Mouse (Mus musculus) forebrain, embryonic 11.5 days (tissue): ENCODE data around the gene Amfr. TPM values are rescaled to one million over a fixed set of nuclear protein-coding genes. Genes with fewer than 3 reads are reported as not detected.

Experiments used
- ATAC-seq: fragments of 200-750 bp; cut with Nextera tagmentation; replicated peaks from 2 replicates; pipeline ENCODE4 v1.8.0; 2017; ENCODE audit warnings: moderate TSS enrichment; ENCODE audit not compliant: low FRiP score
- DNase-seq: peaks from one replicate; pipeline ENCODE4 v3.0.0-alpha.2; 2017; ENCODE audit warnings: low spot score
- H3K27ac ChIP-seq: fragments of 300-500 bp; sonication (generic); 2 replicates; pipeline ENCODE4 v1.5.1; 2014; ENCODE audit warnings: low read depth, low read length
- H3K27me3 ChIP-seq: fragments of 300-500 bp; sonication (generic); 2 replicates; pipeline ENCODE4 v1.6.1; 2014; ENCODE audit warnings: mild to moderate bottlenecking, low read length, mixed read lengths; ENCODE audit not compliant: control insufficient read depth, insufficient read depth
- H3K36me3 ChIP-seq: fragments of 300-500 bp; sonication (generic); 2 replicates; pipeline ENCODE4 v1.6.1; 2014; ENCODE audit warnings: mild to moderate bottlenecking, low read length, moderate library complexity, mixed read lengths; ENCODE audit not compliant: control insufficient read depth, insufficient read depth
- H3K4me1 ChIP-seq: fragments of 300-500 bp; sonication (generic); replicated peaks from 2 replicates; pipeline ENCODE4 v1.6.1; 2014; ENCODE audit warnings: low read length, mixed read lengths; ENCODE audit not compliant: control insufficient read depth, insufficient read depth
- H3K4me2 ChIP-seq: fragments of 300-500 bp; sonication (generic); 2 replicates; pipeline ENCODE4 v1.6.1; 2014; ENCODE audit warnings: low read depth, mild to moderate bottlenecking, low read length, moderate library complexity, mixed read lengths; ENCODE audit not compliant: severe bottlenecking
- H3K4me3 ChIP-seq: fragments of 300-500 bp; sonication (generic); 2 replicates; pipeline ENCODE4 v1.5.1; 2014; ENCODE audit warnings: low read depth, low read length
- H3K9ac ChIP-seq: fragments of 300-500 bp; sonication (generic); 2 replicates; pipeline ENCODE4 v1.6.1; 2014; ENCODE audit warnings: low read length
- H3K9me3 ChIP-seq: fragments of 300-500 bp; sonication (generic); 2 replicates; pipeline ENCODE4 v1.6.1; 2016; ENCODE audit warnings: low read length, mixed read lengths; ENCODE audit not compliant: control insufficient read depth
- WGBS: fragments of 180-500 bp; shearing (Covaris S2); extraction: QIAGEN DNeasy Blood & Tissue Kit; methylation state at CpG from one replicate; pipeline ENCODE4 v1.1.7; 2014; 5-methylcytosine and 5-hydroxymethylcytosine counted together
- microRNA-seq: library from miRNA; unstranded; fragments of <30 nt; microRNA quantifications from one replicate; pipeline ENCODE4, GENCODE M21; 2016; ENCODE audit not compliant: insufficient number of aligned reads
- polyA plus RNA-seq: library from polyadenylated mRNA; unstranded; fragments of >200 nt; fragmentation: Nextera tagmentation; extraction: Ambion mirVana; gene quantifications from 2 replicates; pipeline ENCODE4 v1.2.1, GENCODE M21; 2014

Gene Amfr
- polyA plus RNA-seq, 1 experiment from 2014 or later, result 60.5 TPM

GRCm38 (mm10) chr8:93932873-93933272 lies 79.8 kb downstream of the Amfr start:
- Histone ChIP-seq H3K4me3 (no peak overlapping the region), H3K4me1 (peaks cover 8% of the 10 kb centered on the region), H3K9me3 (no peaks in the 10 kb centered on the region), H3K36me3 (no peaks in the 10 kb centered on the region), H3K27me3 (no peaks in the 10 kb centered on the region), H3K4me2 (no peak overlapping the region), H3K9ac (no peak overlapping the region), H3K27ac (no peak overlapping the region)
- DNase-seq (peak; percentile 90), ATAC-seq (peak; percentile 66)
- 30% methylated on average over 6 of the region's 6 CpGs for WGBS

- Histone ChIP-seq H3K4me3 (no peak overlapping the region), H3K27ac (peak overlapping the region; percentile 80), H3K4me1 (peaks cover 8% of the 10 kb centered on the region), H3K9ac (no peak overlapping the region), H3K4me2 (no peak overlapping the region), H3K27me3 (no peaks in the 10 kb centered on the region), H3K36me3 (no peaks in the 10 kb centered on the region), H3K9me3 (no peaks in the 10 kb centered on the region)
- 39% methylated on average over 6 of the region's 6 CpGs for WGBS
- peak; percentile 49 for ATAC-seq
- DNase-seq, result no peak
Measured at GRCm38 (mm10) chr8:93931336-93931735, 81.3 kb downstream of the Amfr start.

- H3K27me3 ChIP-seq, result no peaks in the 10 kb centered on the region
- WGBS, result 85% methylated on average over 4 of the region's 4 CpGs
Measured at GRCm38 (mm10) chr8:93929233-93929632, 83.4 kb downstream of the Amfr start.

GRCm38 (mm10) chr8:93925513-93925912 lies 87.1 kb downstream of the Amfr start:
- H3K4me3 ChIP-seq, result no peak overlapping the region
- DNase-seq (no peak), ATAC-seq (peak; percentile 67)
- H3K9me3 ChIP-seq, result no peaks in the 10 kb centered on the region
- no peaks in the 10 kb centered on the region for H3K27me3 ChIP-seq
- peak overlapping the region; percentile 37; the same call in 1 of the 2 replicates for H3K27ac ChIP-seq
- H3K9ac ChIP-seq, result no peak overlapping the region
- peaks cover 27% of the 10 kb centered on the region for H3K4me1 ChIP-seq
- WGBS, result 8% methylated on average over 3 of the region's 3 CpGs
- H3K4me2 ChIP-seq, result no peak overlapping the region
- no peaks in the 10 kb centered on the region for H3K36me3 ChIP-seq

More at GRCm38 (mm10) chr8:93929233-93929632, 83.4 kb downstream of the Amfr start:
- H3K36me3 ChIP-seq, result no peaks in the 10 kb centered on the region
- ATAC-seq (no peak), DNase-seq (no peak)
- H3K27ac ChIP-seq, result no peak overlapping the region
- no peaks in the 10 kb centered on the region for H3K9me3 ChIP-seq
- peaks cover 17% of the 10 kb centered on the region for H3K4me1 ChIP-seq
- H3K9ac ChIP-seq, result no peak overlapping the region
- H3K4me3 ChIP-seq, result no peak overlapping the region
- no peak overlapping the region for H3K4me2 ChIP-seq

- Histone ChIP-seq H3K27me3 (no peaks in the 10 kb centered on the region), H3K27ac (no peak overlapping the region), H3K4me2 (no peak overlapping the region), H3K36me3 (no peaks in the 10 kb centered on the region), H3K4me1 (peaks cover 42% of the 10 kb centered on the region), H3K9ac (no peak overlapping the region), H3K4me3 (no peak overlapping the region), H3K9me3 (no peaks in the 10 kb centered on the region)
- DNase-seq (no peak), ATAC-seq (no peak)
- 86% methylated on average over 7 of the region's 7 CpGs for WGBS
Measured at GRCm38 (mm10) chr8:93923897-93924334, 88.7 kb downstream of the Amfr start.

Small RNA genes lying within 50 kb of the gene (microRNA-seq; reads per million reads assigned to microRNA genes)
- gene Gm24159, result not detected

Other genes with a start within 250 kb of the Amfr start
- 45.5 and 48.2 TPM in 2 replicates for gene Gnao1, start 202.9 kb downstream of the Amfr start, polyA plus RNA-seq
- gene Nudt21, start 24.2 kb upstream of the Amfr start, polyA plus RNA-seq, result 195 and 201 TPM in 2 replicates
- gene Ogfod1, start 24.4 kb upstream of the Amfr start, polyA plus RNA-seq, result 16.3 and 18.7 TPM in 2 replicates
- 23.3 and 23.8 TPM in 2 replicates for gene Bbs2, start 86.1 kb upstream of the Amfr start, polyA plus RNA-seq
- not detected in 2 replicates for gene Mt4, start 124.4 kb upstream of the Amfr start, polyA plus RNA-seq
- gene Mt3, start 139.8 kb upstream of the Amfr start, polyA plus RNA-seq, result 43.6 and 52.3 TPM in 2 replicates
- gene Mt2, start 159.8 kb upstream of the Amfr start, polyA plus RNA-seq, result 36.5 and 39.0 TPM in 2 replicates
- 109 and 120 TPM in 2 replicates for gene Mt1, start 166.2 kb upstream of the Amfr start, polyA plus RNA-seq
- 135 and 143 TPM in 2 replicates for gene Nup93, start 201.7 kb upstream of the Amfr start, polyA plus RNA-seq